Mouse (Mus musculus) midbrain, embryonic 12.5 days (tissue): ENCODE measurements around the gene Serpini1. TPM values are rescaled to one million over a fixed set of nuclear protein-coding genes. Genes with fewer than 3 reads are reported as not detected.

ENCODE experiments used
- ATAC-seq: fragments of 200-750 bp; cut with Nextera tagmentation; 2 replicates; pipeline ENCODE4 v1.8.0; 2017; ENCODE audit warnings: low read depth, moderate TSS enrichment, moderate library complexity; ENCODE audit not compliant: low FRiP score
- H3K27ac ChIP-seq: fragments of 300-500 bp; sonication (generic); replicated peaks from 2 replicates; pipeline ENCODE4 v1.5.1; 2016; ENCODE audit warnings: mild to moderate bottlenecking
- H3K27me3 ChIP-seq: fragments of 300-500 bp; sonication (generic); 2 replicates; pipeline ENCODE4 v1.6.1; 2016; ENCODE audit warnings: mild to moderate bottlenecking
- H3K36me3 ChIP-seq: fragments of 300-500 bp; sonication (generic); 2 replicates; pipeline ENCODE4 v1.6.1; 2016
- H3K4me1 ChIP-seq: fragments of 300-500 bp; sonication (generic); 2 replicates; pipeline ENCODE4 v1.6.1; 2016
- H3K4me2 ChIP-seq: fragments of 300-500 bp; sonication (generic); replicated peaks from 2 replicates; pipeline ENCODE4 v1.6.1; 2016; ENCODE audit warnings: mild to moderate bottlenecking, moderate library complexity
- H3K4me3 ChIP-seq: fragments of 300-500 bp; sonication (generic); 2 replicates; pipeline ENCODE4 v1.5.1; 2016; ENCODE audit warnings: mild to moderate bottlenecking
- H3K9ac ChIP-seq: fragments of 300-500 bp; sonication (generic); replicated peaks from 2 replicates; pipeline ENCODE4 v1.6.1; 2016; ENCODE audit warnings: mild to moderate bottlenecking, moderate library complexity
- H3K9me3 ChIP-seq: fragments of 300-500 bp; sonication (generic); 2 replicates; pipeline ENCODE4 v1.6.1; 2016; ENCODE audit warnings: mild to moderate bottlenecking
- WGBS: fragments of 180-500 bp; shearing (Covaris S2); methylation state at CpG from one replicate; pipeline ENCODE4 v1.1.7; 2016; 5-methylcytosine and 5-hydroxymethylcytosine counted together
- polyA plus RNA-seq: library from polyadenylated mRNA; unstranded; fragments of >200 nt; fragmentation: Nextera tagmentation; extraction: Ambion mirVana; gene quantifications from 2 replicates; pipeline ENCODE4 v1.2.1, GENCODE M21; 2016

Gene Serpini1
- polyA plus RNA-seq, 1 experiment from 2014 or later: 44.2 TPM

DNA sequence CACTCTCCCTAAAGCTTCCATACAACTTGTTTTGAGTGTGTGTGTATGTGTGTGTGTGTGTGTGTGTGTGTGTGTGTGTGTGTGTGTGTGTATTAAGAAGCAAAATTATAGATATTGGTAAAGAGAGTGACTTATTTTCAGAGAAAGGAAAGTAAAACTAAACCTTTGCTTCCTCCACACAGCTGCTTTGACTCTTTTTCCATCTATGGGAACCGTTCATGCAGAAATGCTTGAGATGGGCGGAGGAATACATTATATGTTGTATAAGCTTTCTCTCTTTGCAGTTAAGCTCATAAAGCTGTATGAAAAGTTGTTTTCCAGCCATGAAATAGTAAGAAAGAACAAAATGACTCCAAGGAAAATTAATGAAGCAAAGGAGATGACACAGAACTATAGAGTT is 16.7 kb downstream of the Serpini1 start:
- Histone ChIP-seq H3K9me3 (no peaks in the 10 kb centered on the region), H3K9ac (no peak overlapping the region), H3K27me3 (no peaks in the 10 kb centered on the region), H3K4me2 (no peak overlapping the region), H3K27ac (no peak overlapping the region), H3K4me1 (no peaks in the 10 kb centered on the region), H3K4me3 (no peak overlapping the region), H3K36me3 (no peaks in the 10 kb centered on the region)
- WGBS: 72% methylated on average over 2 of the region's 2 CpGs
- no peak for ATAC-seq

DNA sequence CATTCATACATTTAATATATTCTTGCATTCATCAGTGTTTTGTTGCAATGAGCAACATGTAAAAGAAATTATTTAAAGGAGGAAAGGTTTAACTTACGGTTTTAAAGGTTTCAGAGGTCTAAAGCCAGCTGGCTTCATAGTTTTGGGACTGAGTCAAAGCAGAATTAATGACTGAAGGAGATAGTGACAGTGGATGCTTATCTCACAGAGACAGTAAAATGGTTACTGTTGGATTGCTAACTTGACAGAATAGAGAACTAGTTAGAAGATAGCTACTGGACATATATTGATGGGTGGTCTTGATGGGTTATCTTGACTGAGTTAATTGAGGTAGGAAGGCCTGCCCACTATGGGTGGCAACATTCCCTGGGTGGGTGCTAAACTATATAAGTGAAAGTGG is 18.2 kb downstream of the Serpini1 start:
- H3K27ac ChIP-seq: no peak overlapping the region
- no peak overlapping the region for H3K4me2 ChIP-seq
- H3K27me3 ChIP-seq: no peaks in the 10 kb centered on the region
- H3K4me3 ChIP-seq: no peak overlapping the region
- ATAC-seq: no peak
- no peaks in the 10 kb centered on the region for H3K36me3 ChIP-seq
- no peaks in the 10 kb centered on the region for H3K9me3 ChIP-seq
- no peaks in the 10 kb centered on the region for H3K4me1 ChIP-seq
- WGBS: 87% methylated on average over 1 of the region's 1 CpGs
- H3K9ac ChIP-seq: no peak overlapping the region

DNA sequence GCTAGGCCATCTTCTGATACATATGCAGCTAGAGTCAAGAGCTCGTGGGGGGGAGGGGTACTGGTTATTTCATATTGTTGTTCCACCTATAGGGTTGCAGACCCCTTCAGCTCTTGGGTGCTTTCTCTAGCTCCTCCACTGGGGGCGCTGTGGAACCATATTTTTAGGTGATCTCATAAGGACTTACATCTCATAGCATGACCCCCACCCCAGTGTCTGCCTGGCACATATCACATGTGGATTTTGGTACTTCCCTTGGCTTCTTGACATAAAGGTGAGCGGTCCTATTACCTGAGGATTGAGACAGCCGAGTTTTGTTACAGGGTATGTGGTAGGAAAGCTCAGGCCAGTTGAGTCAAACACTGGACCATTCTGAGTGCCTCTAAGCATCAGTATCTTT is 22.0 kb downstream of the Serpini1 start:
- 51% methylated on average over 4 of the region's 4 CpGs for WGBS
- H3K9ac ChIP-seq: no peak overlapping the region
- no peak overlapping the region for H3K4me2 ChIP-seq
- ATAC-seq: peak; percentile 58; the same call in 1 of the 2 replicates
- no peaks in the 10 kb centered on the region for H3K36me3 ChIP-seq
- no peaks in the 10 kb centered on the region for H3K27me3 ChIP-seq
- no peak overlapping the region for H3K27ac ChIP-seq
- H3K4me3 ChIP-seq: no peak overlapping the region
- no peaks in the 10 kb centered on the region for H3K4me1 ChIP-seq
- H3K9me3 ChIP-seq: no peaks in the 10 kb centered on the region

DNA sequence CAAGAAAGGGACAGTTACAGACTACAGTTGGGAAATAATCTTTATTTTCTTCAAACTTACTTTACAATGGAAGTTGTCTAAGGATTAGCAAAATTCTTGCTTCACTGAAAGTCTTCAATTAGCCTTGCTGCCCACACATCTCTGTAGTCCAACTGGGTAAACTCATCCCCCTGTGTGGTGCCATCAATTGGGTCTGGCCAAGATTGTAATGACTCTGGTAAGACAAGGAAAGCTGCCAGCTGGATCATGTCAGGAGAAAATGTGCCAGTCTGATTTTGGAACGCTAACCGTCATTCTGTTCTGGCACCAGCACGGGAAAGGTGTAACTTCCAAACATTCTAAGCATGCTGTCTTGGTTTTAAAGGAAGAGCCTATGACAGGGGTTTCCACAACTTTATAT is 25.9 kb downstream of the Serpini1 start:
- H3K36me3 ChIP-seq: no peaks in the 10 kb centered on the region
- no peak overlapping the region for H3K9ac ChIP-seq
- H3K4me3 ChIP-seq: no peak overlapping the region
- H3K27ac ChIP-seq: no peak overlapping the region
- no peaks in the 10 kb centered on the region for H3K27me3 ChIP-seq
- H3K4me1 ChIP-seq: no peaks in the 10 kb centered on the region
- no peak overlapping the region for H3K4me2 ChIP-seq
- 98% methylated on average over 3 of the region's 3 CpGs for WGBS
- no peak for ATAC-seq
- no peaks in the 10 kb centered on the region for H3K9me3 ChIP-seq

DNA sequence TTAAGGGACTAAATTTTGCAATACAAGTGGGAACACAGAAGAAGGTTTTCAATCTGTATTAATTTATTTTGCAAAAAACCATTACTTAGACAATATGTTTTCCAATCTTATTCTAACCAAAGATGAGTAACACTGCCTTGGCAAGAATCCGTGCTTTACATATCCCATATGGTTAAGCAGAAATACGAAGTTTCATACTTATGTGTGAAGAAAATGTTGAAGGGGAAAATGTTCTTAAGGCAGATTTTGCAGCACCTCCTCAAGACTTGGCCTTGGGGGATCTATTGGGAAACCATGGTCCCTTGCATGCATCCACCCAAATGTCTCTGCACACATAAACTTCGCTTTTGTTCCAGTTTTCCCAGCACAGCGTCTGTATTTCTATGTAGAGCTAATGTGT is 27.6 kb downstream of the Serpini1 start:
- 89% methylated on average over 4 of the region's 4 CpGs for WGBS
- ATAC-seq: no peak
- Histone ChIP-seq H3K36me3 (no peaks in the 10 kb centered on the region), H3K4me3 (no peak overlapping the region), H3K4me2 (no peak overlapping the region), H3K27me3 (no peaks in the 10 kb centered on the region), H3K4me1 (no peaks in the 10 kb centered on the region), H3K9me3 (no peaks in the 10 kb centered on the region), H3K27ac (no peak overlapping the region), H3K9ac (no peak overlapping the region)

DNA sequence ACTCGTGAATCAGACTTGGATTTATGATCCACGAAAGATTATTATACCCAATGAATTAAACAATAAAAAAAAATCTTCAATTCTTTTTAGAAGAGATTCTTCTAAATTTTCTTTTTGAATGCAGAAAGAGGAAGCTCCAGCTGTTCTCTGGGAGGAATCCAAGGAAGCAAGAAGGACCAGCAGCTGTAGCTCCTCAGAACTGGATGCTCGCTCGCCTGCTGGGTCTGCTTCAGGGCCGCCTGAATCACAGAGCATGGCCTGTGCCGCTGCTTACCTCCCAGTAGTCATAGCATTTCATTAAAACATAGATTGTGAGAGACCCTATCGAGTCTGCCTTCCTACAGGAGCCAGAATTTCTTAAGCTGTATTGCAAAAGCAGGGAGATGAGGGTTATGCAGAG is 53.7 kb downstream of the Serpini1 start:
- H3K9ac ChIP-seq: no peak overlapping the region
- no peaks in the 10 kb centered on the region for H3K9me3 ChIP-seq
- H3K4me1 ChIP-seq: no peaks in the 10 kb centered on the region
- no peaks in the 10 kb centered on the region for H3K27me3 ChIP-seq
- H3K4me3 ChIP-seq: no peak overlapping the region
- no peaks in the 10 kb centered on the region for H3K36me3 ChIP-seq
- no peak overlapping the region for H3K4me2 ChIP-seq
- ATAC-seq: no peak
- WGBS: 80% methylated on average over 7 of the region's 7 CpGs
- H3K27ac ChIP-seq: no peak overlapping the region

DNA sequence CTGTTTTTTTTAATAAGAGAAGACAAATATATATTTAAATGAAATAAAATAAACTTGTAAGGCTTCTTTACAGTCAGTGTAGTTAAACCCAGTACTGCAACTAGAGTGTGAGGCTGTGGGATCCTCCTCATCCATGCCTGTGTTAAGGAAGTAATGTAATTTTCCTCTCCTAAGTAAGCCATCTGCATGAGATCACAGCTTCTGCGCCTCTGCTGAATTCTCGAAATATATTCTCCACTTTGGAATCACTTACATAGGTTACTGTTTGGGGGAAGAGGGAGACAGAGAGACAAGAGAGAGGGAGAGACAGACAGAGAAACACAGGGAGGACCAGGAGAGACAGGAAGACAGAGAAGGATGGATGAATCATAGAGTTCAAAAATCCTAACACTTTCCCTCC is 67.3 kb downstream of the Serpini1 start:
- Histone ChIP-seq H3K36me3 (no peaks in the 10 kb centered on the region), H3K27ac (no peak overlapping the region), H3K4me3 (no peak overlapping the region), H3K4me2 (no peak overlapping the region), H3K4me1 (no peaks in the 10 kb centered on the region), H3K9ac (no peak overlapping the region), H3K9me3 (no peaks in the 10 kb centered on the region), H3K27me3 (no peaks in the 10 kb centered on the region)
- ATAC-seq: no peak
- 89% methylated on average over 2 of the region's 2 CpGs for WGBS

DNA sequence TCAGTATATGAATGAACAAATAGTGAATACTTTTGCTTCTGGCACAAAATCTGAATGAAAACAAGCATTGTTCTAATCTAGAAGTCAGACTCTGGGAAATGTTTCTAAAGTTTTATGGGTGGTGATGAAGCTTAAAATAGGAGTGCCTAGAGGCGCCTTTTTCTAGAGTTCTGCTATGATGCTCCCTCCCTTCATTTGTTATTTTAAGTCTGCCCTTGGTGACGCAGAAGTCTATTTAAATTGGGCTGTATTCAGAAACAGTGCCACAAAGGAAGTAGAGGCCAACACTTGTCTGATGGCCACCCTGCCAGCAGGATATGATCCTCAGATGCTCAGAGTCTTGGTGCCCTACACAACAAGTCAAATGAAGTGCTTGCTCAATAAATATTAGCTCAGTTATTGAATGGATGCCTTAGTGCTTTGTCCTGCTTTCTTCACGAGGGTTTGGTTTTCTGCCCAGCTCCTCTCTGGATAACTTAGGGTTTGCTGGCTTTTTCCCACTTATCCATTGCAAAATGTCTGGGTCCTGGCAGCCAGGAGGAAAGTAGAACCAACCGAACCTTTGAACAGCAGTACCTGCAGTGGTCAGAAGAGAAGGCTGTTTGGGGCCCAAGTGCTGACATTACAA is 73.8 kb downstream of the Serpini1 start:
- no peaks in the 10 kb centered on the region for H3K9me3 ChIP-seq
- 82% methylated on average over 4 of the region's 4 CpGs for WGBS
- no peak overlapping the region for H3K9ac ChIP-seq
- no peaks in the 10 kb centered on the region for H3K4me1 ChIP-seq
- ATAC-seq: no peak
- no peaks in the 10 kb centered on the region for H3K36me3 ChIP-seq
- no peaks in the 10 kb centered on the region for H3K27me3 ChIP-seq
- H3K27ac ChIP-seq: no peak overlapping the region
- H3K4me3 ChIP-seq: no peak overlapping the region
- no peak overlapping the region for H3K4me2 ChIP-seq

DNA sequence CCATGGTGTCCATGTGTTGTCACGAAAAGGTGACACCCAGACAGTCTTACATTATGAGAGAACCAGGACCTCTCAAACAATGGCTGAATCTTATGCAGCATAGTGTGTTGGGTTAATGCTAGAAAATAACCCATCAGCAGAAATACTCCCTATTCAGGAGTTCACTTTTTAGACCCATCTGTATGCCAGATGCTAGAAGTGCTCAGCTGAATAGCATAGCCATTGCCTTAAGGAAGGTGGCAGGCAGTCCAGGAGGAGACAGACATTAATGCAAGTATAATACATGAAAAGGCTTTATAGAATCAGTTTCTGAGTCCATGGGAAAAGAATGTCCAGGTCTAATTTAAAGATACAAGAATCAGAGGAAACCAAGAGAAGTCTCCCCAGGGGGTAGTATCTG is 75.9 kb downstream of the Serpini1 start:
- WGBS: 89% methylated on average over 1 of the region's 1 CpGs
- Histone ChIP-seq H3K4me1 (no peaks in the 10 kb centered on the region), H3K36me3 (no peaks in the 10 kb centered on the region), H3K9me3 (no peaks in the 10 kb centered on the region), H3K27me3 (no peaks in the 10 kb centered on the region), H3K4me3 (no peak overlapping the region), H3K27ac (0 out of 2 replicates have a peak overlapping the region, but pooled peaks have one; percentile 25), H3K4me2 (no peak overlapping the region), H3K9ac (no peak overlapping the region)
- ATAC-seq: no peak

DNA sequence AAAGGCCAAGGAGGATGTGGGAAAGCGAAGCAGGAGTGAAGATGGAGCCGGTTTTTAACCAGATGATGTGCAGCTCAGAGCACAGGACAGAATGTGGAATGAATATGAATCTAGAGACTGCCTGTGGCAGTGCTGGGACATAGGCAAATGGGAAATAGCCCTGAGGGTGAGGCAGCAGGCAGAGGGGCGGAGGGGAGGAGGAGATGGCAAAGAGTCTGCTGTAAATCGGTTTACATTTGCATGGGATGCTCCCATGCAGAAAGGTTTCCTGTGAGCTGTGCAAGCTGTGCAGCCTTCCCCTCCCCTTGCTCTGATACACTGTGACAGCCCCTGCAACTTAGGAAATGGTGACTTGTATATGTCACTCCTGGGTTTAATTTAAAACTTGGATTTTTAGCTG is 76.3 kb downstream of the Serpini1 start:
- WGBS: 47% methylated on average over 4 of the region's 4 CpGs
- Histone ChIP-seq H3K4me2 (no peak overlapping the region), H3K9ac (no peak overlapping the region), H3K4me1 (no peaks in the 10 kb centered on the region), H3K27me3 (no peaks in the 10 kb centered on the region), H3K9me3 (no peaks in the 10 kb centered on the region), H3K27ac (0 out of 2 replicates have a peak overlapping the region, but pooled peaks have one; percentile 25), H3K4me3 (no peak overlapping the region), H3K36me3 (no peaks in the 10 kb centered on the region)
- ATAC-seq: peak; percentile 55; the same call in 1 of the 2 replicates

DNA sequence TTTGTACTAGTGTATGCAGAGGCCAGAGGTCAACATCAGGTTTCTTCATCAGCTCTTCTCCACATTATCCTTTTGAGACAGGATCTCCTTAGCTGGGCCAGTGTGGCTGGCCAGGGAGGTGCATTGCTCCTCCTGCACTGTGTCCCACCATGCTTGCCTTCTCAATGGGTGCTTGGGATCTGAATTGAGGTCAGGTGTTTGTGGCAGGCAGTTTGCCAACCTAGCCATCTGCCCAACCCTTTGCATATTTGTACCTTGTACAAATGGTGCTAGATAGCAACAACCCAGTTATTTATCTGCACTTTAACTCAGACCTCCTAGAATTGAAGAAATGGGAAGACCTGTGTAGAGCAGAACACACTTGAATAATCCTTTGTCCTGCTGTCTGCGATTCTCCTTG is 78.3 kb downstream of the Serpini1 start:
- H3K4me3 ChIP-seq: no peak overlapping the region

DNA sequence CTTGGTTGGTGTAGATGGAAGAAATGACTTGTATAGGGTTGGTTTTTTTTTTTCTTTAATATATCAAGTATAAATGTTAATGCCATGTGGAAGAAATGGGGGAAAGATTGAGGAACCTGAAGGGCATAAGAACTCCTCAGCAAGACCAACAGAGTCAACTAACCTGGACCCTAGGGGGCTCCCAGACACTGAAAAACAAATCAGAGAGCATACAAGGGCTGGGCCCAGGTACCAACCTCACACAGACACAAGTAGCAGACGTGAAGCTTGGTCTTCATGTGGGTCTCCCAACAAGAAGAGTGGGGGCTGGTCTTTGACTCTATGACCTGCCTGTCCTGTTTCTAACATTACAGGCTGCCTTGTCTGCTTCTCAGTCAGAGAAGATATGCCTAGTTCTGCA is 82.2 kb downstream of the Serpini1 start:
- 75% methylated on average over 1 of the region's 1 CpGs for WGBS
- Histone ChIP-seq H3K36me3 (no peaks in the 10 kb centered on the region), H3K27ac (no peak overlapping the region), H3K4me3 (no peak overlapping the region), H3K27me3 (no peaks in the 10 kb centered on the region), H3K9ac (no peak overlapping the region), H3K4me2 (no peak overlapping the region), H3K4me1 (no peaks in the 10 kb centered on the region), H3K9me3 (no peaks in the 10 kb centered on the region)
- ATAC-seq: no peak

More for the DNA sequence above, 78.3 kb downstream of the Serpini1 start:
- Histone ChIP-seq H3K27me3 (no peaks in the 10 kb centered on the region), H3K9ac (no peak overlapping the region), H3K9me3 (no peaks in the 10 kb centered on the region), H3K36me3 (no peaks in the 10 kb centered on the region), H3K27ac (no peak overlapping the region), H3K4me2 (no peak overlapping the region), H3K4me1 (no peaks in the 10 kb centered on the region)
- no peak for ATAC-seq
- WGBS: 87% methylated on average over 1 of the region's 1 CpGs

DNA sequence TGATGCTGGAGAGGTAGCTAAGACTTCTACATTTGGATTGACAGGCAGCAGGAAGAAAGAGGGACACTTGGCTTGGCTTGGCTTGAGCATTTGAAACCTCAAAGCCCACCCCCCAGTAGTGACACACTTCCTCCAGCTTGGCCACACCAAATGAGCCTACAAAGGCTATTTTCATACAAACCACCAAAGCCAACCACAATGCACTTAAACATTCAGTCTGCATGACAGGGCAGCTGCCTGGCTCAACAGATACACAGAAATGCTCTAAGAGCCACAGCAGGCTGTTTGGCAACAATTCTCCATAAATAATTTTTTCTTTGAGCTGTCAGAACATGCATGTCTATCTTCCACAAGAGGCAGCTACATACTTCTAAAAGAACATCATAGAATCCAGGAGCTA is 90.2 kb downstream of the Serpini1 start:
- ATAC-seq: no peak
- Histone ChIP-seq H3K27ac (no peak overlapping the region), H3K9me3 (no peaks in the 10 kb centered on the region), H3K4me1 (no peaks in the 10 kb centered on the region), H3K4me2 (no peak overlapping the region), H3K27me3 (no peaks in the 10 kb centered on the region), H3K9ac (no peak overlapping the region), H3K36me3 (no peaks in the 10 kb centered on the region), H3K4me3 (no peak overlapping the region)
